Mouse (Mus musculus) megakaryocyte, embryonic 14.5 days (primary cell): ENCODE measurements at regions not wholly inside any gene's neighbourhood (a gene's known extent, or its start where the extent isn't known, plus 50 kb on each side); places are given as distances from the start of the nearest gene placed in this dataset.

Experiments
- FLI1 ChIP-seq: IDR thresholded peaks from 2 replicates; pipeline ENCODE4 v1.6.1; 2012; ENCODE audit warnings: low read length, inconsistent platforms, mixed read lengths
- GATA1 ChIP-seq: IDR thresholded peaks from 3 replicates; pipeline ENCODE4 v1.6.1; 2012; ENCODE audit warnings: mixed read lengths, low read length, inconsistent platforms, borderline replicate concordance

DNA sequence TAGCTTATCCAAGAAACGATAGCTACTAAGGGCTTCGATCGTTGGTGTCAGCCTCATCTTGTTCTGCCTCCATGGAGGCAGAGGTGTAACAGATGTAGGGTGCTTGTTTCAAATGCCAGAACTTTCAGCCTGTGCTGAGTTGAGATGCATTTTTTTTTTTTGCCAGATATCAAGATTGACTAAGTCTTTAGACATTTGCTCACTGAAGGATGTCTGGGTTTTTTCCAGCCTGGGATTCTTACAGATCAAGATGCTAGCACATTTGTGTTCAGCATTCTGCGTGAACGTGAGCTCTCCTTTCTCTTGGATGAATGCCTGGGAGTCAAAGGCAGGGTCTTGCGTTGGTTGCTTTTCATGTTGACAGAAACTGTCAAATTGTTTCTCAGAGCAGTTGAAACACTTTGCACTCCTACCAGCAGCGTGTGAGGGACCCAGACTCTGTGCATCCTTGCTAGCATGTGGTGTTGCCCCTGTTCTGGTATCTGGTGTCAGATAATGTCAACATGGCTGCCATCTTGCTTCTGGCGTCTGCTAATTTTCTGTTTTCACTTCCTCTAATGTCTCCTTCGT lies 114.4 kb upstream of the Arl4c start:
- TF ChIP-seq GATA1: no peak
- no peak for TF ChIP-seq FLI1
